Mouse (Mus musculus): ENCODE measurements around the gene Gfm2. TPM values are rescaled to one million over a fixed set of nuclear protein-coding genes. Genes with fewer than 3 reads are reported as not detected.

Gene Gfm2
- polyA plus RNA-seq, 1 experiment: not detected

DNA sequence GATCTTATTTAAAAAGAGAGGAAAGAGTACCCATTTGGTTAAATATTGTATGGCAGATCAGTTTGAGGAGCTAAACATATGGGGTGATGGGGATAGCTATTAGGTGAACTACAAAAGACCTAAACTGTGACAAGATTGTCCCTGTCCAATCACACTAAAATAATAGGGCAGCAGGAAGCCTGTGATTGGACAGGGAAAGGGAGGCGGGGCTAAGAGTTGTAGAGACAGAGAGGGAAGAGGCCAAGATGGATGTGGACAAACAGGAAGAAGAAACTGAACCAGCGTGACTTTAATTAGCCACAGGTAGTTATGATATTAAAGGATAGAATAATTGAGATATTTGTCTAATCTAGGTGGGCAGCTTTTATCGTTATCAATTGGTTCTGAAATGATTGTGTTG, 82.3 kb downstream of the Gfm2 start:
- Histone ChIP-seq H3K4me3 (ENCODE audit: insufficient read depth, low read depth, low read length) (no peak overlapping the region), H3K27ac (ENCODE audit: insufficient read depth, low read depth, low read length) (no peak overlapping the region), H3K4me1 (ENCODE audit: control insufficient read depth, insufficient read depth, low read length) (no peaks in the 10 kb centered on the region)
- WGBS: 95% methylated on average over 3 of the region's 3 CpGs
- TF ChIP-seq POLR2A (IDR thresholded peaks at IDR 0.05; ENCODE audit: insufficient read depth, low read depth, low read length): no peak

GRCm38 (mm10) chr13:97223856-97224255, 86.1 kb downstream of the Gfm2 start:
- Histone ChIP-seq H3K4me1 (ENCODE audit: control insufficient read depth, insufficient read depth, low read length) (no peaks in the 10 kb centered on the region), H3K27ac (ENCODE audit: insufficient read depth, low read depth, low read length) (no peak overlapping the region), H3K4me3 (ENCODE audit: insufficient read depth, low read depth, low read length) (no peak overlapping the region)
- no peak for TF ChIP-seq CTCF (IDR thresholded peaks at IDR 0.05; ENCODE audit: insufficient read depth, low read depth, low read length)
- TF ChIP-seq POLR2A (IDR thresholded peaks at IDR 0.05; ENCODE audit: insufficient read depth, low read depth, low read length): no peak
- WGBS: 93% methylated on average over 8 of the region's 8 CpGs

- Histone ChIP-seq H3K4me1 (ENCODE audit: control insufficient read depth, insufficient read depth, low read length) (no peaks in the 10 kb centered on the region), H3K27ac (ENCODE audit: insufficient read depth, low read depth, low read length) (no peak overlapping the region), H3K4me3 (ENCODE audit: insufficient read depth, low read depth, low read length) (no peak overlapping the region)
- 74% methylated on average over 10 of the region's 10 CpGs for WGBS
- no peak for TF ChIP-seq CTCF (IDR thresholded peaks at IDR 0.05; ENCODE audit: insufficient read depth, low read depth, low read length)
Measured at GRCm38 (mm10) chr13:97224341-97224982, 86.7 kb downstream of the Gfm2 start.

DNA sequence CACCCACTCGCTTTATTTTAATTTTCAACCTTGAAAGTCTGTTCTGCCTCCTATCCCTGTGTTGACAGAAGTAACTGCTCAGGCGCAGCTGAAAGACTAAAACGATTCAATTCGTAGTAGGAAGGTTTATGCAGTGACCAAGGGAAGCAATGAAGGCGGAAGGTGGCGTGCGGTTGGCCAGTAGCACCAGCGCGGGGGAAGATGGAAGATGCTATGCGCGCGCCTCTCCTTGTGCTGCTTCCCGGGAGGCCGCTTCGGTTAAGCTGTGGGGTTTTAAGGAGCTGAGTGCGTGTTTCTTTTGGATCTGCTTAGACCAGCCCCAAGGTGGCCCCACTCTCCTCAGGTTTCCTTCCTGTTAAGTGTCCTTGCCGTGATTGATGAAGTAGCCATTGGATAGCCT, 87.4 kb downstream of the Gfm2 start:
- TF ChIP-seq CTCF (IDR thresholded peaks at IDR 0.05; ENCODE audit: insufficient read depth, low read depth, low read length) (no peak), POLR2A (IDR thresholded peaks at IDR 0.05; ENCODE audit: insufficient read depth, low read depth, low read length) (no peak)
- WGBS: 78% methylated on average over 17 of the region's 17 CpGs
- no peak overlapping the region for H3K4me3 ChIP-seq (ENCODE audit: insufficient read depth, low read depth, low read length)

DNA sequence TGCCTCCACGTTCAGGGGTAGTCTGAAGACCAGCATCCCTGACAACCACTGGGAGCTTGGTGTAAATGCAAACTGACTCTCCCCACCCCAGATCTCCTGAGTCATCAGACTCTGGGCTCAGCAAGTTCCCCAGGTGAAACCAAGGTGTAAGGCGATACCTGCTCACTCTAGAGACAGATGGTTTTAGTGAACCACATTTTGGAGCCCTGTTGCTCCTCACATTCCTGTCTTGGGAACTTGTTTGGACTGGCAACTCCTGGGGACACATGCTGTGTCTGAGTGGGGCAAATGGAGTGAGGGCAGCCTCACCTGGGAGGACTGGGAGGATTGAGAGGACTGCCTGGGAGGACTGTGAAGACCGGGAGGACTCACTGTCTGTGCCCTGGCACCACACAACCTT, 90.1 kb downstream of the Gfm2 start:
- H3K4me1 ChIP-seq (ENCODE audit: control insufficient read depth, insufficient read depth, low read length): no peaks in the 10 kb centered on the region
- WGBS: 95% methylated on average over 3 of the region's 3 CpGs
- H3K4me3 ChIP-seq (ENCODE audit: insufficient read depth, low read depth, low read length): no peak overlapping the region
- no peak overlapping the region for H3K27ac ChIP-seq (ENCODE audit: insufficient read depth, low read depth, low read length)
- TF ChIP-seq CTCF (IDR thresholded peaks at IDR 0.05; ENCODE audit: insufficient read depth, low read depth, low read length) (no peak), POLR2A (IDR thresholded peaks at IDR 0.05; ENCODE audit: insufficient read depth, low read depth, low read length) (no peak)

More for the DNA sequence above, 87.4 kb downstream of the Gfm2 start:
- Histone ChIP-seq H3K27ac (ENCODE audit: insufficient read depth, low read depth, low read length) (no peak overlapping the region), H3K4me1 (ENCODE audit: control insufficient read depth, insufficient read depth, low read length) (no peaks in the 10 kb centered on the region)

GRCm38 (mm10) chr13:97230101-97230500, 92.4 kb downstream of the Gfm2 start:
- TF ChIP-seq POLR2A (IDR thresholded peaks at IDR 0.05; ENCODE audit: insufficient read depth, low read depth, low read length): no peak
- TF ChIP-seq CTCF (IDR thresholded peaks at IDR 0.05; ENCODE audit: insufficient read depth, low read depth, low read length): no peak
- Histone ChIP-seq H3K4me1 (ENCODE audit: control insufficient read depth, insufficient read depth, low read length) (no peaks in the 10 kb centered on the region), H3K27ac (ENCODE audit: insufficient read depth, low read depth, low read length) (no peak overlapping the region), H3K4me3 (ENCODE audit: insufficient read depth, low read depth, low read length) (no peak overlapping the region)
- WGBS: 71% methylated on average over 3 of the region's 3 CpGs

Other genes starting within 250 kb of the Gfm2 start
- not detected in 2 replicates for gene Gcnt4, start 213.2 kb upstream of the Gfm2 start, polyA plus RNA-seq (2012; ENCODE audit: insufficient read depth, insufficient read length, low replicate concordance, missing spikeins)
- not detected in 2 replicates for gene 1700029F12Rik, start 103.6 kb upstream of the Gfm2 start, polyA plus RNA-seq (2012; ENCODE audit: insufficient read depth, insufficient read length, low replicate concordance, missing spikeins)
- not detected in 2 replicates for gene Fam169a, start 70.7 kb upstream of the Gfm2 start, polyA plus RNA-seq (2012; ENCODE audit: insufficient read depth, insufficient read length, low replicate concordance, missing spikeins)
- gene Gm6169, start 38.7 kb upstream of the Gfm2 start, polyA plus RNA-seq (2012; ENCODE audit: insufficient read depth, insufficient read length, low replicate concordance, missing spikeins): not detected in 2 replicates
- gene Nsa2, start within 50 bp of the Gfm2 start, polyA plus RNA-seq (2012; ENCODE audit: insufficient read depth, insufficient read length, low replicate concordance, missing spikeins): 476 TPM in 1 of 2 replicates, not detected in the other
- not detected in 2 replicates for gene Hexb, start 60.4 kb downstream of the Gfm2 start, polyA plus RNA-seq (2012; ENCODE audit: insufficient read depth, insufficient read length, low replicate concordance, missing spikeins)
- gene Enc1, start 103.2 kb downstream of the Gfm2 start, polyA plus RNA-seq (2012; ENCODE audit: insufficient read depth, insufficient read length, low replicate concordance, missing spikeins): not detected in 2 replicates